Mouse (Mus musculus) cortical plate, adult 2 months (tissue): ENCODE measurements around the gene Ptch2.

Experiments
- CTCF ChIP-seq: fragments of 200-500 bp; IDR thresholded peaks from 2 replicates; pipeline ENCODE4 v1.5.1; 2011; ENCODE audit warnings: mild to moderate bottlenecking, control low read depth, low read length; ENCODE audit not compliant: insufficient read depth; ENCODE audit errors: extremely low read depth
- POLR2A ChIP-seq: fragments of 200-500 bp; IDR thresholded peaks from 2 replicates; pipeline ENCODE4 v1.6.1; 2011; ENCODE audit warnings: mild to moderate bottlenecking, low read length, control low read depth; ENCODE audit not compliant: insufficient read depth; ENCODE audit errors: extremely low read depth

GRCm38 (mm10) chr4:117107813-117108523 lies 12.1 kb downstream of the Ptch2 start:
- TF ChIP-seq CTCF = no peak
- TF ChIP-seq POLR2A = no peak
